Mouse (Mus musculus) spleen, postnatal 10 days (tissue): ENCODE data around the gene Uqcc3.
"Not testable (repeated sequence)": the region's sequence is repeated elsewhere in the genome, so short reads cannot be mapped to it uniquely, and the experiment has no call there.

Experiments
- DNase-seq, 2 experiments: peaks; one replicate each; pipeline ENCODE4 v3.0.0; 2021 to 2022; ENCODE audit warnings: low spot score in 2 of 2

The Uqcc3 gene

GRCm38 (mm10) chr19:8880311-8881033, at the start of gene Uqcc3:
Gene Uqcc3, minus strand, starts transcription at chr19:8880923.
- peak; percentile 87 to 94 for DNase-seq

DNA sequence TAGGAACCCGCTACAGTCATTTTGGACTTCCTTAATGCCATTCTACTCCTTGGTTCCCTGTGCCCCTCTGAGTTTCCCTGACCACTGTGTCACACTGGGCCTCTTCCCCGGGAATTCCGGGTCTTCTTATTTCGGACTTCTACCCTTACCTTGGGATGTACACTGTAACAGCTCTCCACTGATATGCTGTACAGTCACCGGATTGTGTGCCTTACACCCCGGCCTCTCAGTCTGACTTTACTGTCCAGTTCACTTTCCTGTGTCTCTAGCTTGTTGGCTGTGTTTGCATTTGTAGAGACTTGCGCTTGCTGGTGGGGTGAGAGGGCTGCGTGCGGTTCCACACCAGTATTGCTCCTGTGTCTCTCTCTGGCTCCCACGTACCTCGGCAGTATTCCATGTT, 49.4 kb upstream of the Uqcc3 start:
- no peak for DNase-seq

- peak; percentile 88 to 91 for DNase-seq
These were observed 48.7 kb upstream of the Uqcc3 start, which contains the start of the genes Rom1 and Eml3 for GRCm38 (mm10) chr19:8929224-8930088. Gene Rom1, minus strand, starts transcription at chr19:8929356. Gene Eml3, plus strand, starts transcription at chr19:8929552.

DNA sequence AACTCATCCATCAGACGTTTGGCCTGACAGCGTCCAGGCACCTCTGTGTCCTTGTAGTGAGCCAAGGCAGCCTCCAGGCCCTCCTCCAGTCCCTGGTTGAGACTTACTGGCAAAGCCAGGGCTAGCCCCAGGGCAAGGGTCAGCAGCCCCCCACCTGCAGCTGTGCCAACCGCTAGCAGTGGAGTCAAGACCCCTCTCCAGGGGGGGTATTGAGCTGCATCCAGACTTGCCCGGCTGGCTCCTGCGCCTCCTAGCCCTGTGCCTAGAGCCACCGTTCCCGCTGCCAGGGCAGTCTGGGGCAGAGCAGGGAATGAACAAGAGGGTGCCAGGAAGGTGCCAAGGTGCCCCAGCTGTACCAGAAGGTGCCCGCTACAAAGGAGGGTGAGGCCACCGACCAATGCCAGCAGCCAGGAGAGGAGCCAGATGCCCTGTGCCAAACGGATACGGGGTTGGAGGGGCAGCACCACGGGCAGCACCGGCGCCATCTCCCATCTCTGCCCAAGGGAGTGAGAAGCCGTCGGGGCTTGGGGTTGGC, 48.0 kb upstream of the Uqcc3 start:
- no peak for DNase-seq

- DNase-seq, result no peak
These were observed 47.3 kb upstream of the Uqcc3 start for GRCm38 (mm10) chr19:8927891-8928525.

GRCm38 (mm10) chr19:8926766-8927165, 46.0 kb upstream of the Uqcc3 start:
- DNase-seq, result no peak

GRCm38 (mm10) chr19:8921741-8922140, 41.0 kb upstream of the Uqcc3 start:
- DNase-seq, result no peak

- DNase-seq, result peak; percentile 42 to 53
These were observed 40.1 kb upstream of the Uqcc3 start for GRCm38 (mm10) chr19:8920836-8921291.

- DNase-seq, result peak; percentile 89 to 91
These were observed 39.5 kb upstream of the Uqcc3 start, which contains the start of gene B3gat3 for GRCm38 (mm10) chr19:8920073-8920736. Gene B3gat3, plus strand, starts transcription at chr19:8920374.

DNA sequence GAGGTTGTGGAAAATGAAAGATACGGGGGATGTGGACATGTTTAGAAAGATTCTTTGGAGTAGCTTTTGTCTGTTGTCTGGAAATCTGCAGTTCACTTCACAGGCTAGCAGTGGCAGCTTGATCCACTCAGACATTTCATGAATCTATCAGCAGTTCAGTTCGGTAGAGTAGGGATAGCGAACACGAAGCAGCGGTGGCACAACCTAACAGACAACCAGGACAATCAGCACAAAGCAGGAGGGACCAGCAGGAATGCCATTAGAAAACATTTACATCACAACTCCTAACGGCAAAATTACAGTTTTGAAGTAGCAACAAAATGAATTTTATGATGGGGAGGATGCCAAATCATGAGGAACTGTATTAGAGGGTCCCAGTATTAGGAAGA, 39.0 kb upstream of the Uqcc3 start:
- DNase-seq, result peak in 1 of 2 experiments; percentile 17

GRCm38 (mm10) chr19:8919000-8919399, 38.3 kb upstream of the Uqcc3 start:
- DNase-seq, result no peak

GRCm38 (mm10) chr19:8914212-8914611, 33.5 kb upstream of the Uqcc3 start:
- DNase-seq, result no peak

GRCm38 (mm10) chr19:8911810-8912209, 31.1 kb upstream of the Uqcc3 start:
- DNase-seq, result no peak

- DNase-seq, result no peak
These were observed 27.8 kb upstream of the Uqcc3 start for GRCm38 (mm10) chr19:8908531-8908930.

DNA sequence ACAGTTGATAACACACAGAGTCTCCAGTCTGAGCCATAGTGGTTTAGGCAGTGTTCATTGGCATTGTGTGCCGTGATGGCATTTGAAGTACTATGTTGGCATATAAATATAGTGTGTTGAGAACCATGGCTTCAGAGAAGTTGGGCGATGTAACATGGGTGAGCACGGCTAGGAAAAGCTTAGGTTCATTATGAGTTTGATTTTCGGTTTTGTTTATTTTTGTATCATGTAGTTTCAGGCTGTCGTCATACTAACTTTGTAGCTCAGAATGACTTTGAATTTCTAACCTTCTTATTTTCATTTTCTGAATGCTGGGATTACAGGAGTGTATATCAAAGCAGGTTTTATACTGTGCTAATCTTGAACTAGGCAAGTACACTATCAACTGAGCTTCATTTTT, 22.7 kb upstream of the Uqcc3 start:
- DNase-seq, result no peak

GRCm38 (mm10) chr19:8899079-8899478, 18.4 kb upstream of the Uqcc3 start:
- no peak for DNase-seq

- peak in 1 of 2 experiments; percentile 34 for DNase-seq
These were observed 17.9 kb upstream of the Uqcc3 start for GRCm38 (mm10) chr19:8898576-8898975.

GRCm38 (mm10) chr19:8897865-8898495, 17.3 kb upstream of the Uqcc3 start, which contains the start of gene Ganab:
Gene Ganab, plus strand, starts transcription at chr19:8898071.
- DNase-seq, result peak; percentile 89 to 98

- DNase-seq, result peak in 1 of 2 experiments; percentile 48
These were observed 16.6 kb upstream of the Uqcc3 start for GRCm38 (mm10) chr19:8897211-8897864.

DNA sequence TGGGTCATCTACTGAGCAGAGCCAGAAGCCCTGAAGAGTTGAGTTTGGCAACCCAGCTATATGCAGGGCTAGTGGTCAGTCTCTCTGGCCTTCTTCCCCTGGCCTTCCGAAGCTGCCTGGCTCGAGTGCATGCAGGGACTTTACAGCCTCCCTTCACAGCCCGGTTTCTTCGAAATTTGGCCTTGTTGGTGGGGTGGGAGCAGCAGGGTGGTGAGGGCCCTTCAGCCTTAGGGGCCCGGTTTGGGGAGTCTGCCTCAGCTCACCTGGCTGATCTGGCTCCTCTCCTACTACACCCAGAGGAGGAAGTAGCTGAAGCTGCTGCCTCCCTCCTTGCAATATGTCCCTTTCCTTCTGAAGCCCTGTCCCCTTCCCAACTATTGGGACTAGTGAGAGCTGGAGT, 15.5 kb upstream of the Uqcc3 start:
- not testable (repeated sequence) for DNase-seq
